Mouse (Mus musculus) lung, postnatal 0 days (tissue): ENCODE results near the gene Cytip.

Experiments used
- CTCF ChIP-seq: IDR thresholded peaks from 2 replicates; pipeline ENCODE4 v1.5.1; 2016; ENCODE audit warnings: antibody characterized with exemption, mild to moderate bottlenecking
- EP300 ChIP-seq: IDR thresholded peaks from 2 replicates; pipeline ENCODE4 v1.6.1; 2016; ENCODE audit warnings: antibody characterized with exemption, mild to moderate bottlenecking, control low read depth

- TF ChIP-seq CTCF, result no peak
- no peak for TF ChIP-seq EP300
These were observed 42.2 kb upstream of the Cytip start for GRCm38 (mm10) chr2:58237487-58237886.
